Mouse (Mus musculus): ENCODE results near the gene Actn3. TPM values are rescaled to one million over a fixed set of nuclear protein-coding genes. Genes with fewer than 3 reads are reported as not detected.
"Not testable (repeated sequence)": the region's sequence is repeated elsewhere in the genome, so short reads cannot be mapped to it uniquely, and the experiment has no call there.

The Actn3 gene
- total RNA-seq (2021): under 1 TPM; 0.30 to 0.44 TPM

DNA sequence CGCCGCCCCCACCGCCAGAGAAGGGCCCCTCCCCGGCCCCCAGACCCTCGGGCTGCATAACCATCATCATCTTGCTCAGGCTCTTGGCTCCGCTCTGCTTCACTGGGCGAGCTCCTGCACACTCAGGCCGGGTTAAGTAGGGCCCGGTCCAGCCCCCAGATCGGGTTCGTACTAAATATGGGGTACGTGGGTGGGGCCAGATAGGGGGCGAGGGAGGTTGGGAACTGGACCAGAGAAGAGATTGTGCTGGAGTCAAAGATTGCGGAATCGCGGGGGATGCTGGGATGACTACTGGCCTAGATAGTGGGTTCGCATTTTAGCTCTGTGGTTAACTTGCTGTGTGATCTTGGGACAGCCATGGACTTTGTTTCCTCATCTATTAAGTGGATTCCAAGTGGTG, at the start of gene Actn3:
Actn3 (minus strand) TSS at position 125 of the 400 bp plus-strand sequence.
- intact Hi-C loops (cut with DNase I): loop anchor here (2.0 to 5.0 kb wide), 2 partner anchors 39 to 50 kb away; partner anchors contain the start of genes Ccdc87, Ccs and Dpp3
- DNase-seq: peak; percentile 28 to 31

DNA sequence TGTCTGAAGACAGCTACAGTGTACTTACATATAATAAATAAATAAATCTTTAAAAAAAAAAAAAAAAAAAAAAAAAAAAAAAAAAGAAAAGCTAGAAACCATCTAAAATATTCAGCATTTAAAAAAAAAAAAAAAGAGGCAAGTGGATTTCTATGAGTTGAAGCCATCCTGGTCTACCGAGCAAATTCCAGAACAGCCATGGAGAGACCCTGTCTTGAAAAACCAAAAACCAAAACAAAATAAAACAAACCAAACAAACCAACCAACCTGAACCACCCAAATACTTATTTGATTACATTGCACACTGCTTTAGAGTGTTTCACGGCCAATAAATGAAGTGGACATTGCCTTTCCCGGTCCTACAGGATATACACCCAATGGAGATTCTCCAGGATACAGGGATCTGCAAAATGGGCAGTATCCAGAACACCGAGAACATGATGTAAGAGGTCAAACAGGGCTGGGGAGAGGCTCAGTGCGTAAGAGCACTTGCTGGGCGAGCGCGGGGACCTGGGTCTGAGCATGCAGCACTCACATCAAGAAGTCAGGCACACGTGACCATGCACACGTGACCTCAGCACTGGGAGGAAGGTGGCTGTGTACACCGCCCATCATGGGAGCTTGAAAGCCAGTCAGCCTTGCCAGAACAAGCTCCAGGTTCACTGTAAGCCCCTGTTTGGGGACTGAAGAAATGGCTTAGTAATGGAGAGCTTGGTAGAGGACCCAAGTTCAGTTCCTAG, 47.6 kb upstream of the Actn3 start:
- intact Hi-C loops (cut with DNase I): loop anchor here (5.0 kb wide), 2 partner anchors 48 to 88 kb away; partner anchors contain the start of genes Actn3, Ccdc87, Ccs and Zdhhc24
- no peak for DNase-seq

DNA sequence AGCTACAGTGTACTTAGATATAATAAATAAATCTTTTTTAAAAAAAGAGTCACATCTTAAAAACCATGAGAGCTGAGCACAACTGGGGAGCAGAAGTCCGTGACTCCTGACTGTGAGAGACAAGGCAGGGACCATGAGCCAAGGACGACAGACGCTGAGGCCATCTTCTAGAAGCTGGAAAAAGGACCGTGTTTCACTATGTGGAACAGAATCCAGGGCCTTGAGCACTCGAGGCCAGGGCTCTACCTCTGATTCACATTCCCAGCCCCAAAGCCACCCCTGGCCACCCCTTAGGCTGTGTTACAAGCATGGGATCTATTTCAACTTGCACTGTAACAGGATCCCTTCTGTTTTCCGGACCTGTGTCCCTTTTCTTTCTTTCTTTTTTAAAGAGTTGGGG, 41.9 kb upstream of the Actn3 start:
- no peak for DNase-seq
- intact Hi-C loops (cut with DNase I): no loop called here

DNA sequence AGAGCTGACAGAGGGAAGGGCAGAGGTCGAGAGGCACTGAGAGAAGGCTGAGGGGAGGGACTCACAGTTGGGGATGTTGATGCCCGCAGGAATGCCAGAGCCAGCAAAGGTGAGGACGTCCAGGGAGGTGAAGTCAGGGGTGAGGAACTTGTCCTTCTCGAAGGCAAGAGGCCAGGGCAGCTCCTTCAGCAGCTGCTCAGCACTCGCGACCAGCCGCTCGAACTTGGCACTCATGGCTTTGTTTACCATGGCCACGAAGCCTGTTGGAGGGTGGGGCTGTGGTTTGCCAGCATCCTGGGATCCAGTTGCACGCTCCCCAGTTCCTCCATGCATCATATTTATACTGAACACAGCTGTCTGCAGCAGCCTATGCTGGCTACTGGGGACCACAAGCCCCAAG, 39.1 kb upstream of the Actn3 start:
- intact Hi-C loops (cut with DNase I): no loop called here
- no peak for DNase-seq

DNA sequence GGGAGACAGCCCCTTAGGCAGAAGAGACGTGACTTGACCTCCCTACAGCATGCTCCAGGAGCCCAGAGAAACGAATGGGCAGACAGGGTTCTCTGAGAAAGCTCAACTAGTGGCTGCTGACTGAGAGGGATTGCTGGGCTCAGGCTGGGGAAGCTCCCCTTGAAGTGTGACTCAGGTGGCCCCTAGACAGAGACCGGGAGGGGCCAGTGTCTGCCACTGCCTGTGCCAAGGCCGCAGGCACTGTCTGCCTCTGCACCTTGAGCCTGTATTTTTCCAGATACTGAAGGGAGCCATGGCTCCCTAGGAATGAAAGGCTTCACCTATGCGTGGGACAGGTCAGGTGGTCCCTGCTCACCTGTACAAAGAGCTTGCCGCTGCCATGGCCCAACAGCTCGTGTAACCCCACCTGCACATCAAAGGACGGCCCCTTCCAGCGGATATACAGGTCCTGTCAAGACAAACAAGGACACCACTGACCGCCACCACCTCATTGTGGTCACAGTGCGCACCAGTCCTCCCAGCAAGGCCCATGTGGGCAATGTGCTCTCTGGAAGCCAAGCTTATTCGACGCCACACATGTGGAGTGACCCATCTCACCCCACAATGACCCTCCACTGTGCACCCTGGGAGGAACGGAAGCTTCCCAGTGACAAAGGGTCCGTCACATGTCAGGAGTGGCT, 38.4 kb upstream of the Actn3 start:
- DNase-seq: no peak
- intact Hi-C loops (cut with DNase I): no loop called here

DNA sequence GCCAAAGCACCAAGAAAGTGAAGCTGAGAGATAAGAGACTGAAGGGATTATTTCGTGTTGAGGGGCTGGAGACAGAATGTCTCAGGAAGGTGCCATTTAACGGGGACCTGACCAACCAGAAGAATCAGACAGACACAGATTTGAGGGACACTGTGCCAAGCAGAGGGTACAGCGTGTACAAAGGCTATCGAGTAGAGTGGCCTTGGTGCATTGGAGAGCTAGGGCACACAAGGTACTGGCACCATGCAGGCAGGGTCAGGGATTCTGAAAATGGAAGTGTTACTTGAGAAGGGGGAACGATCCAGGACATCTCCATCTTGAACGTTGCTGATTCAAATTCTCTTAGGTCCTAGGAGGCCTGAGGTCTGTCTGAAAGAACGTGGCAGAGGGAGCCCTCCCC, 31.7 kb upstream of the Actn3 start:
- intact Hi-C loops (cut with DNase I): loop anchor here (2.0 kb wide), 1 partner anchor 153 kb away; the partner anchor contains the start of gene Rbm4b

DNA sequence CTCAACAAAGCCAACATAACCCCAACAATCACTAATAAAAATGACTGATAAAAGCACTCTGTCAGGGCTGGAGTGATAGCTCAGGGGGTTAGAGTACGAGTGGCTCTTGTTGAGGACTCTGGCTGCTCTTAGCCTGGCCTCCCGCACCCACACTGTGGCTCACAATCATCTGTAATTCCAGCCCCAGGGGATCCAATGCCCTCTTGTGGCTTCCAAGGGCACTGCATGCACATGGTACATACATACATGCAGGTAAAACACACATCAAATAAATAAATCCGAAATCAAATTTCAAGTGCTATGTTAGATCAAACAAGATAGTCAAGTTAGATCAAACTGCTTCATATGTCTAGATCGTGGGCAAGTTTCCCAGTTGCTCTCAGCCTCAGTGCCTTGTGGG, 30.4 kb upstream of the Actn3 start:
- intact Hi-C loops (cut with DNase I): loop anchor here (2.0 kb wide), 1 partner anchor 151 kb away; the partner anchor contains the start of gene Rbm4b
- DNase-seq: no peak

More for the DNA sequence above, 31.7 kb upstream of the Actn3 start:
- no peak for DNase-seq

DNA sequence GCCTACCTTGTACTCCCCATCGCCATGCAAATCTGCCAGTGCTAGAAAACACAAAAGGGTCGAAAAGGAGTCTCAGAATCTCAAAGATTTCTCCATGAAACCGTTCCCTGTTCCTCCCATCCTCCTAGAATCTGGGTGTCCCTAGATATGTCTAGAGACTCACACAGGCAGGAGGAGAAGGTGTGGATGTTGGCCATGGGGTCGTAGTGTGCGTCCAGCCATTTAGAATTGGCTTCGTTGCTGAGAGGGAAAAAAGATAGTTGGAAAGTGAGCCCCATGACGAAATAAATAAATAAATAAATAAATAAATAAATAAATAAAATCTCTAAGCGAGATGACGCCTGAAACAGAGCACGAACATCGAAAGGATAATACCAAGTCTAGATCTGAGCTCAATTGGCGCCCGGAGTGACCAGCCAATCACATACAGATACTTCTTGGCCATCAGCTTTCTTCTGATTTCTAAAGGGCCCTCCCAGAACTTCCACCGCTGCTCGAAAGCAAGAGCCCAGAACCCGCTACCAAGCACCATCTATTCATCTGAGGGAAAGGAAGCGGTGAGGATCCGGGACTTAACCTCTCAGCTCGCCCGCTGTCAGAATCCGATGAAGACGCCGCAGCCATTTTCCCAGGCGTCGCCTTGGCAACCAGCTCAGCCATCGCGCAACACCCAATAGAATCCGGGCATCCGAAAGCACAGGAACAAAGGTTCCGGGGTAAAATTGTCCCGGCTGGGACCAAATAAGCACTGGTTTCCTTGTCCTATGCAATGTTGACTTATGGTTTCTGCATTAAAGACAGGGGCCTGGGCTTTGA, 28.5 kb upstream of the Actn3 start, which contains the start of gene Bbs1:
Bbs1 (minus strand) TSS at position 650 of the 816 bp plus-strand sequence.
- intact Hi-C loops (cut with DNase I): no loop called here
- DNase-seq: peak; percentile 82 to 84

DNA sequence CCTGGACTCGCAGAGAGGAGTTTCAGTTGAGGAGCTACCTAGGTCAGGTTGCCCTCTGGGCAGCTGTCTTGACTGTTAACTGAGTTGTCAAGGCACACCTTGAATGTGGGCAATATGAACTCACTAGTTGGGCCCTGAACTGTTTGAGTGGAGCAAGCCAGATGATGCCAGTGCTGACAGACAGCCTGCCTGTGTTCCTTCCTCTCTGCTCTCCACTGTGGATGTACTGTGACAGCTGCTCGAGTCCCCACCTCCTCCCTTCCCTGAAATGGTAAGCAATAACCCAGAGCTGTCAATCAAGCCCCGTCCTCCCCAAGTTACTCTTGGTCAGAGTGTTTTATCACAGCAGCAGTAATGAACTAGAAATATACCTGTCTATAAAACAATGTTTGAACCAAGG, 22.2 kb upstream of the Actn3 start:
- intact Hi-C loops (cut with DNase I): no loop called here
- DNase-seq: no peak

DNA sequence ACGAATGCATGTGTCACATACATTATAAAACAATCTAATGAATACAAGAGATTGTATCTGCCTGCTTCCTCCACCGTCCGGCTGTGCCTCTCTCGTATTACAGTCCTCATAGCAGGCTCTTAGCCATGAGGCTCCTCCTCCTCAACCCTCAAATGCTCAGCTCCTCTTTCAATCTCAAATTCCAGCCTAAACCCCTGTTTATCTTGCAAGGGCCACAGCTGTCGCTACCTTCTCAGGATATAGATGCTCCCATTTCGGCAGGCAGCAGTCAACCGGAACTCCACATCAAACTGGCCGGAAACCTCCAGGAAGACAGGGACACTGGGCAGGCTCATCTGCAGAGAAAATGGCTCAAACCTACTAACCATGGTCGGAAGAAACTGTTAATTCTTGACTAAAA, 21.3 kb upstream of the Actn3 start:
- DNase-seq: no peak

DNA sequence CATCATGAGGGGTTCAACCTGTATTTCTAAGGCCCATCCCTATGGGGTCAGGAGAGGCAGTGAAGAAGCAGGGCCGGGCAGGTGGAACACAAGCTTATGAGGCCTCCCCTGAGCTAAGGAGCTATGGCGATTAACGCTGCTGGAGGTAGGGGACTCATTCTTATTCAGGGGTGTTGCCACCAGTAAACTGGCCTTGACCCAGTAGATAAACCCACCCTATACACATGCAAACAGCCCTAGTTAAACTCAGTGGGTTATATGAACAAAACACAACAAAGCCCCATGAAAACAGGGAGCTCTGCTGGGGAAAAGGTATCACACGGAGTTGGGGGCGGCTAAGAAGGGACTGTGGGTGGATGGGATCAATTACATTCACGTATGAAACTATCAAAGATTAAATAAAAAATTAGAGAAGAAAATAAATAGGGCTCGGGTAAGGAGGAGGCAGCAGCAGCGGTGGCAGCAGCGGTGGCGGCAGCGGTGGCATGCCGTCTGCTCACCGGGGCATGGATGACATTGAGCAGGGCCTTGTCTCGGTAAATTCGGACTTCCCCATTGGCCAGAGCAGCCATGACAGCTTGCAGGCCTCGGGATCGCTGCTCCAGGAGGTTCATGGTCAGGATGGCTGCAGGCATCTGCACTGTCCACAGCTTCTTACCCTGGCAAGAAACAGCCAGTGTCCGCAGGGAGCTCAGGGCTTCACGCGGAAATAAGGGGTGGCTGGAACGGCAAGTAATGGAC, 19.2 kb upstream of the Actn3 start:
- DNase-seq: no peak
- intact Hi-C loops (cut with DNase I): no loop called here

More for the DNA sequence above, 21.3 kb upstream of the Actn3 start:
- intact Hi-C loops (cut with DNase I): no loop called here

DNA sequence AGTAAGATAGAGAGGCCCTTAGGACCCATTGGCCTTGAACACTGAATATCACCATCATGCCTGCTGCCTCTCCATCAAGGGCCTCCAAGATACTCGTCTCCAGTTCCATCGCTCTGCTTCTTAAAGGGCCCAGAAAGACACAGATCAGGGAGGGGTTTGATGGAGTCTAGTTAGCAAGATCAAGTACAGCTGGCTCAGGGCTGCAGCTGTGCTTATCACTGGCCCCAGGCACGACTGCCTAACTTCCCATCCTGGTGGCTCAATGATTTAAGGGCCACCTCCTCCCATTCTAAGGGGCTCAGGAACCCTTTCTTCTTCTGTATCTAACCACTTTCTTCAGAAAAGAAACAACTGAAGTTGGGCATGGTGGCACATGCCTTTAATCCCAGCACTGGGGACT, 14.1 kb upstream of the Actn3 start:
- no peak for DNase-seq
- intact Hi-C loops (cut with DNase I): no loop called here

DNA sequence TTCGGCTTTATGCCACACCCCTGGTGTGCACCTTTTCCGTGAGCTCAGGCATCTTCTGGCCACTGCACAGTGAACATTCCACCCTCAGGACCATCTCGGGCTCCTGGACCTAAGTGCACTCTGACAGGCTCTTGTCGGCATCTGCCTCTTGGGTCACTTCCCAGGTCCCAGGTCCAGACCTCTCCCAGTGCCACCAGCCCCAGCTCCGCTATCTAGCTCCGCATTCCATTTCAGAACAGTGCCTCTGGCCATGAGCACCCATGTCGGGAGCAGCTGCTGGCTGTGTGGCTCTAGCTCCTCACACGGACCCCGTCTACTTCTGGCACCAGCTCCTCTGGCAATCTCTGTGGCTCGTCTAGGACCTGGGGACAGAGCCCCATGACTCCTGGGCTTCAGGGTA, 12.1 kb upstream of the Actn3 start:
- intact Hi-C loops (cut with DNase I): no loop called here
- no peak for DNase-seq

DNA sequence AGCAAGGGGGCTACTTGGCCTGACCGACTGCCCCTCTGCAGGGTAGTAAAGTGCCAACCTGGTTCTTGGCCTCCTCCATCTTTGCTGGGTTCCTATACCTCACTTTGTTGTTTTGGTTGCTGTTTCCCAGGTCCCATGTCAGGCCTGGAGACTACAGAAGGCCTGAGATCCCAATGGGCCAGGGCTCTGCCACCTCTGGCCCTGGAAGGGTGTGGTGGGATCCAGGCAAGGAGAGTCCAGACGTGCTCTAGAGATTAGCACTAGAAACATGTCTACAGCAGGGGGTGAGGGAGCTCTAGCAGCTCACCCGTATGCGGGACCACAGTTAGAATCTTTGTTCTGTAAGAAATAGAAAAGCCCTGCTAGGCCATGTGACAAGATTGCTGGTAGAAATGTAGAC, 6.3 kb upstream of the Actn3 start:
- intact Hi-C loops (cut with DNase I): no loop called here
- DNase-seq: no peak

DNA sequence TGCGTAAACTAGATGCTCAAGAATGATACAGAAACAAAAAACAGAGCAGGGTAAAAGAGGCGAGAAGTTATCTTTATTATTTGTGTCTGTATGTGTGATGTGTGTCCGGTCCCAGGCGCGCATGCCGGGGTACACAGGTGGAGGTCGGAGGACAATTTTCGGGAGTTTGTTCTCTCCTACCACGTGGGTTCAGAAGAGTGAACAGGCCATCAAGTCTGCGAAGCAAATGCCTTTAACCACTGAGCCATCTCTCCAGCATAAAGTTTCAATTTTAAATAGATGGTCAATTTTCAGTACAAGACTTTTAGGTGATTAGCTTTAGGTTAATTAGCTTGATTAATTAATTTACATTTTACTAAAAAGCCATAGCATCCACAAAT, 1.6 kb upstream of the Actn3 start:
- intact Hi-C loops (cut with DNase I): loop anchor here (2.0 to 5.0 kb wide), 2 partner anchors 41 to 48 kb away; partner anchors contain the start of genes Ccdc87, Ccs and Dpp3
- DNase-seq: no peak

DNA sequence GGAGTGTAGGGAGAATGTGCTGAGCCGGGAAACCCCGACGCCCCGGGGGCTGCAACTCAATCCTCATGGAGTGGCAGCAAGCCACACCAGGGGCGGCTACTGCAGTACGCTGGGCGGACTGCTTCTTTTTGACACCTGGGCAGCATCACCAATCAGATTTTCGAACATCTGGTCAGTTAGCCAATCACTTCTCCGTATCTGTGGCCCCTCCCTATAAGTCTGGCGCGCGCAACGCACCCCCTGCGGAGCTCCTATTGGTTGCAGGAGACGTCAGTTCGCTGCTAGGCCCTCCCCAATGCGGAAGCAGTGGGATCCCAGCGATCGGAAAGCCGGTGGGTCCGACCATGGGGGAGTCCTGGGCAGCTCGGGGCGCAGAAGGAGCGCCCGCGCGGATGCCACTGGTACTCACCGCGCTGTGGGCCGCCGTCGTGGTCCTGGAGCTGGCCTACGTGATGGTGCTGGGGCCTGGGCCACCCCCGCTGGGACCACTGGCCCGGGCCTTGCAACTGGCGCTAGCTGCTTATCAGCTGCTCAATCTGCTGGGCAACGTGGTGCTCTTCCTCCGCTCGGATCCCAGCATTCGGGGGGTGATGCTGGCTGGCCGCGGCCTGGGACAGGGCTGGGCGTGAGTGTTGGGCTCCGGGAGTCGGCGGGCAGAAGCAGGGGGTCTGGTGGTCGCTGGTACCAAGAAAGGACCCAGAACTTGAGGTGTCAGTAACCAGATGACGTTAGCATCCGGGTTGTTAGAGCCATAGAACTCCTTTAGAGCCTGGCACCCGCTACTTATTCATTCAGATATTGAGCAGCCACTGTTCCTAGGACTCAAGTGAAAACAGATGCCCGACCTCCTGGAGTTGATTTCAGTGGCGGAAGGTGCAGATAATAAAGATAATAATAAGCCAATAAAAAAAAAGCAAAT, 955 bp upstream of the Actn3 start, which contains the start of gene Zdhhc24:
Zdhhc24 (plus strand) TSS at position 264 of the 919 bp plus-strand sequence.
- intact Hi-C loops (cut with DNase I): loop anchor here (2.0 to 5.0 kb wide), 2 partner anchors 40 to 49 kb away; partner anchors contain the start of genes Ccdc87, Ccs and Dpp3
- peak; percentile 98 for DNase-seq

DNA sequence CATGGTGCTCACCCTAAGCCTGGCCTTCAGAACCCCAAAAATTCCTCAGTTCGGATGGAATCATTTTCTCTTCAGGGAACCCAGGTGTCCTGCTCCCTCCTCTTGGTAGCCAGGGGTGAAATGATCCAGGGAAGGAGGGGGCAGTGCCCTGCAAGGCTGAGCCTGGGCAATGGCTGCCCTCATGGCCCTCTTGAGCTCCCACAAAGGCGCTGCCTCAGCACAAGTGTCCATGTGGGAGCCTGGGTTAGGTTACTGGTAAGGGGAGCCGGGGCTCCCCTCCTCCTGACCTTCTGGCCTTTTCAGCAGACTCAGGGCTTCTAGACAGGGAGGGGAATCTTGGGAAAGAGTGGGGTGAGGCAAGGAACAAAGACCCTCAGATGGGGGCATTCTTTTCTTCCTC, 954 bp downstream of the Actn3 start:
- intact Hi-C loops (cut with DNase I): loop anchor here (5.0 kb wide), 1 partner anchor 51 kb away; the partner anchor contains the start of gene Dpp3
- DNase-seq: no peak

DNA sequence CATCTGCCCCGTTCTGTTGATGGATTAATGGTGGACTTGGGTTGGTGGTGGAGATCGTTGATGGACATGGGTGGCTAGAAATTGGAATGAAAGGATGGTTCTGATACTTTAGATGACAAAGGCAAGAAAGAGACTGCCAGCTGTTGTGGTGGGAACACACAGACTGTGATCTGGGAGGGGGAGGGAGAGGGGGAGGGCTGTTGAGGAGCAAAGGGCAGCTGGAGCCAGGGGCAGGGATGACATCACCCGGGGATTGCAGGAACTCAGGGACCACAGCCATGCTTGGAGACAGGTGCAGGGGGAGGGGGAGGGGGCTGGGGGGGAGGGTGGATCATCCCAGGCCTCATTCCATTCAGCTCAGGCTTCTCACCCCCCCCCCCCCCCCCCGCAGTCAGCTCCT, 1.5 kb downstream of the Actn3 start:
- intact Hi-C loops (cut with DNase I): loop anchor here (5.0 kb wide), 1 partner anchor 51 kb away; the partner anchor contains the start of gene Dpp3
- no peak for DNase-seq

DNA sequence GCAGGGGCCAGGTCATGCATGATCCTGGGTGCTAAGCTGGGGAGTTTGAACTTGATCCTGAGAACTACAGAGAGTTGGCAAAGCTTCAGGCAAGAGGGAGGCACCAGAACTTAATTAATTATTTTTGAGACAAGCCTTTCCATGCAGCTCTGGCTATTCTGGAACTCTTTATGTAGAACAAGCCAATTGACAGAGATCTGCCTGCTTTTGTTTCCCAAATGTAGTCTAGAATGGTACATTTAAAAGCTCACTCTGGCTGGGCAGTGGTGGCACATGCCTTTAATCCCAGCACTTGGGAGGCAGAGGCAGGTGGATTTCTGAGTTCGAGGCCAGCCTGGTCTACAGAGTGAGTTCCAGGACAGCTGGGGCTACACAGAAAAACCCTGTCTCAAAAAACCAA, 3.1 kb downstream of the Actn3 start:
- intact Hi-C loops (cut with DNase I): loop anchor here (5.0 kb wide), 1 partner anchor 53 kb away; the partner anchor contains the start of gene Dpp3
- not testable (repeated sequence) for DNase-seq

Data from heart, postnatal 36 days (tissue).